Comparison of ENCODE assay signal across 8 mouse cellular contexts in genomic region chr5:115071096-115071901, GRCm38 (mm10). TPM values are rescaled to one million over a fixed set of nuclear protein-coding genes. Genes with fewer than 3 reads are reported as not detected.
DNase-seq lines count a peak whose midpoint lies in the region; ATAC-seq lines count a peak whose summit lies in the region.

No protein-coding gene starts in this region.

- no peak overlapping the region for H3K9ac ChIP-seq in heart, embryonic 13.5 days
- peak overlapping the region; percentile 41 for H3K9ac ChIP-seq in liver, embryonic 15.5 days

- no peak overlapping the region for H3K4me3 ChIP-seq in heart, embryonic 13.5 days
- H3K4me3 ChIP-seq in erythroblast, embryonic 14.5 days (replicated peaks), result peak overlapping the region; percentile 1
- H3K4me3 ChIP-seq in liver, embryonic 15.5 days (replicated peaks), result 0 out of 2 replicates have a peak overlapping the region, but pooled peaks have one; percentile 3

- H3K4me2 ChIP-seq in heart, embryonic 13.5 days, result peak overlapping the region; percentile 25; the same call in 1 of the 2 replicates
- H3K4me2 ChIP-seq in liver, embryonic 15.5 days, result peak overlapping the region; percentile 62

- no peak for ATAC-seq in heart, embryonic 13.5 days (ENCODE audit: extremely low read depth, insufficient number of reproducible peaks, low FRiP score, low TSS enrichment)
- peak; percentile 79 for ATAC-seq in liver, embryonic 15.5 days (ENCODE audit: insufficient read depth)
- no peak for ATAC-seq in CD4-positive, CD25-positive, alpha-beta regulatory T cell, adult 4 months

- H3K36me3 ChIP-seq in heart, embryonic 13.5 days, result peaks cover 19% of the 10 kb centered on the region
- peaks cover 75% of the 10 kb centered on the region for H3K36me3 ChIP-seq in erythroblast, embryonic 14.5 days (ENCODE audit: control insufficient read depth)
- H3K36me3 ChIP-seq in liver, embryonic 15.5 days (replicated peaks), result peaks cover 25% of the 10 kb centered on the region

- peak overlapping the region; percentile 29 for H3K27ac ChIP-seq in heart, embryonic 13.5 days (replicated peaks)
- H3K27ac ChIP-seq in liver, embryonic 15.5 days (replicated peaks), result peak overlapping the region; percentile 96

- H3K4me1 ChIP-seq in heart, embryonic 13.5 days, result peaks cover 73% of the 10 kb centered on the region
- peaks cover 95% of the 10 kb centered on the region for H3K4me1 ChIP-seq in erythroblast, embryonic 14.5 days (ENCODE audit: control insufficient read depth)
- peaks cover 95% of the 10 kb centered on the region for H3K4me1 ChIP-seq in liver, embryonic 15.5 days (replicated peaks)

- intact Hi-C loops in heart, postnatal 36 days (cut with DNase I), result no loop called here

- no peaks in the 10 kb centered on the region for H3K27me3 ChIP-seq in heart, embryonic 13.5 days (replicated peaks)
- no peaks in the 10 kb centered on the region for H3K27me3 ChIP-seq in erythroblast, embryonic 14.5 days (ENCODE audit: control insufficient read depth)
- no peaks in the 10 kb centered on the region for H3K27me3 ChIP-seq in liver, embryonic 15.5 days

- 61% methylated on average over 11 of the region's 11 CpGs for WGBS in heart, embryonic 13.5 days
- WGBS in liver, embryonic 15.5 days (ENCODE audit: insufficient replicate concordance), result 29% methylated on average over 11 of the region's 11 CpGs

- no peak for DNase-seq in heart, postnatal 36 days
- peak; percentile 35 for DNase-seq in NIH3T3 (ENCODE audit: low read depth)
- no peak for DNase-seq in left cerebral cortex, adult 18-20 months (ENCODE audit: low spot score in 2 of 2)
- DNase-seq in left cerebral cortex, adult 11 months (ENCODE audit: low spot score), result no peak

- no peaks in the 10 kb centered on the region for H3K9me3 ChIP-seq in heart, embryonic 13.5 days
- H3K9me3 ChIP-seq in erythroblast, embryonic 14.5 days (ENCODE audit: control insufficient read depth, low read length), result no peaks in the 10 kb centered on the region
- H3K9me3 ChIP-seq in liver, embryonic 15.5 days (replicated peaks), result no peaks in the 10 kb centered on the region

RNA-seq across cellular contexts. Expression of gene Gm10401, which starts 26.8 kb away (rescaled TPM):
- polyA plus RNA-seq in heart, embryonic 13.5 days (2015; fragmentation: Nextera tagmentation; extraction: Ambion mirVana), result 16.7 and 18.7 TPM in 2 replicates
- not detected for total RNA-seq in heart, postnatal 36 days (2021)
- polyA plus RNA-seq in erythroblast, embryonic 14.5 days (2012), result not detected in 2 replicates
- 7.9 and 11.4 TPM in 2 replicates for polyA plus RNA-seq in liver, embryonic 15.5 days (2015; fragmentation: Nextera tagmentation; extraction: Ambion mirVana)
- polyA plus RNA-seq in CD4-positive, CD25-positive, alpha-beta regulatory T cell, adult 4 months (2017; shearing (Covaris generic)), result 10 to 100 TPM; 15.1 to 18.1 TPM
- not detected for total RNA-seq in left cerebral cortex, adult 18-20 months (2021)

RNA-seq across cellular contexts. Expression of gene Acads, which starts 47.8 kb away (rescaled TPM):
- 103 and 112 TPM in 2 replicates for polyA plus RNA-seq in heart, embryonic 13.5 days (2015; fragmentation: Nextera tagmentation; extraction: Ambion mirVana)
- total RNA-seq in heart, postnatal 36 days (2021), result 100 to 1,000 TPM; 203 to 239 TPM
- 0.71 and 0.84 TPM in 2 replicates for polyA plus RNA-seq in erythroblast, embryonic 14.5 days (2012)
- polyA plus RNA-seq in liver, embryonic 15.5 days (2015; fragmentation: Nextera tagmentation; extraction: Ambion mirVana), result 49.8 and 53.6 TPM in 2 replicates
- 10 to 100 TPM; 10.6 to 28.4 TPM for polyA plus RNA-seq in CD4-positive, CD25-positive, alpha-beta regulatory T cell, adult 4 months (2017; shearing (Covaris generic))
- 1 to 10 TPM; 7.9 to 8.7 TPM for total RNA-seq in left cerebral cortex, adult 18-20 months (2021)
